Mouse (Mus musculus) E14TG2a.4 (cell line): ENCODE results near the gene Stx8.

ENCODE experiments used
- CTCF ChIP-seq: conservative IDR thresholded peaks from 2 replicates; pipeline ENCODE4 v1.5.1; 2014; ENCODE audit warnings: low read length
- NANOG ChIP-seq: IDR thresholded peaks from 2 replicates; pipeline ENCODE4 v1.6.1; 2014; ENCODE audit warnings: borderline replicate concordance, low read length, mixed read lengths
- POU5F1 ChIP-seq: IDR thresholded peaks from 2 replicates; pipeline ENCODE4 v1.6.1; 2014; ENCODE audit warnings: low read length, borderline replicate concordance

DNA sequence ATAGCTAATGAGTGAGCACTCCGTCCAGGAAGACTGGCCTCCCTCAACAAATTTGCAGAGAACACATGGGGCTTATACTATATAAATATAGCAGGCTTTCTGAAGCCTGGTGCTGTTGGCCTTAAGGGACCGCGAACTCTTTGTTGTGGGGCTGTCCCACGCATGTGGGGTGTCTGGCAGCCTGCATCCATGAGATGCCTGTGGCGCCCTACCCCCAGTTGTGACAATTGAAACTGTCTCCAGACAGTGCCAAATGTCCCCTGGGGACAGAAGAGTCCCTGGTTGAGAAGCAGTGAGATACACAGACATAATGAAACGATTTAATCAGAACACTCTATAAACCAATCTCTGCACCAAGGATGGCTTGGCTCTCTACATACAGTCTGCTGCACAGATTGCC lies 284.1 kb downstream of the Stx8 start:
- TF ChIP-seq CTCF (no peak), POU5F1 (no peak), NANOG (no peak)
